In genomic region chr12:56986049-56986448, GRCm38 (mm10) we compare ENCODE assay signal across 7 mouse cellular contexts.
DNase-seq lines count a peak whose midpoint lies in the region; ATAC-seq and TF ChIP-seq lines count a peak whose summit lies in the region.

No protein-coding gene starts in this region.

- H3K4me2 ChIP-seq in liver, embryonic 12.5 days = no peak overlapping the region

- no peaks in the 10 kb centered on the region for H3K36me3 ChIP-seq in liver, adult 2 months (ENCODE audit: control insufficient read depth, insufficient read depth, low read length)
- no peaks in the 10 kb centered on the region for H3K36me3 ChIP-seq in liver, embryonic 12.5 days

- no peaks in the 10 kb centered on the region for H3K79me2 ChIP-seq in liver, adult 2 months (ENCODE audit: control insufficient read depth, insufficient read depth, low read length)

- TF ChIP-seq CTCF in liver, adult 2 months (IDR thresholded peaks at IDR 0.05; ENCODE audit: low read depth, low read length) = peak; percentile 75; the same call in 1 of the 2 replicates

- H3K4me1 ChIP-seq in liver, adult 2 months (ENCODE audit: control insufficient read depth, insufficient read depth, low read length) = no peaks in the 10 kb centered on the region
- no peaks in the 10 kb centered on the region for H3K4me1 ChIP-seq in liver, embryonic 12.5 days

- no peaks in the 10 kb centered on the region for H3K27me3 ChIP-seq in liver, adult 2 months (ENCODE audit: control insufficient read depth, insufficient read depth, low read length)
- H3K27me3 ChIP-seq in liver, embryonic 12.5 days (replicated peaks) = no peaks in the 10 kb centered on the region

- ATAC-seq in liver, embryonic 12.5 days = no peak

- no peaks in the 10 kb centered on the region for H3K9me3 ChIP-seq in liver, embryonic 12.5 days (replicated peaks)

- no peak overlapping the region for H3K27ac ChIP-seq in liver, adult 2 months (replicated peaks; ENCODE audit: insufficient read depth, low read depth, low read length)
- no peak overlapping the region for H3K27ac ChIP-seq in liver, embryonic 12.5 days

- 4% methylated on average over 5 of the region's 5 CpGs for WGBS in liver, adult 2 months
- WGBS in liver, embryonic 12.5 days (ENCODE audit: insufficient replicate concordance) = 10% methylated on average over 5 of the region's 5 CpGs

- peak; percentile 29 for DNase-seq in liver, adult 2 months (ENCODE audit: extremely low read depth, low read depth, low spot score)
- DNase-seq in NIH3T3 (ENCODE audit: low read depth) = peak; percentile 81
- peak; percentile 16 for DNase-seq in cerebellum, adult 8-10 months
- peak; percentile 49 to 73 for DNase-seq in heart, postnatal 14 days
- peak; percentile 49 to 53 for DNase-seq in left cerebral cortex, postnatal 10 days (ENCODE audit: extremely low spot score in 1 of 2, low spot score in 2 of 2)
- DNase-seq in retina, postnatal 7 days (ENCODE audit: low read depth, low spot score) = peak; percentile 30

- no peak overlapping the region for H3K9ac ChIP-seq in liver, adult 2 months (ENCODE audit: low read depth, low read length)
- no peak overlapping the region for H3K9ac ChIP-seq in liver, embryonic 12.5 days

- intact Hi-C loops in heart, postnatal 14 days (cut with DNase I) = loop anchor here (2.0 to 10.0 kb wide), 2 partner anchors 199 to 305 kb away; no protein-coding TSS in a partner anchor
- intact Hi-C loops in left cerebral cortex, postnatal 10 days (cut with DNase I) = loop anchor here (5.0 to 10.0 kb wide), 2 partner anchors 199 to 304 kb away; no protein-coding TSS in a partner anchor

- no peak overlapping the region for H3K4me3 ChIP-seq in liver, adult 2 months (ENCODE audit: insufficient read depth, low read depth, low read length)
- no peak overlapping the region for H3K4me3 ChIP-seq in liver, embryonic 12.5 days

- no peak for TF ChIP-seq POLR2A in liver, adult 2 months (IDR thresholded peaks at IDR 0.05; ENCODE audit: extremely low read depth, insufficient read depth, low read length)

Comparison
In these comparisons a context has a peak if more than half of its experiments do, and no peak if none do; other contexts are left out.
1. DNase-seq: peak in every context shown above with its lines; median percentile 81 in NIH3T3; 61 in heart, postnatal 14 days; 51 in left cerebral cortex, postnatal 10 days; 30 in retina, postnatal 7 days; 29 in liver, adult 2 months; 16 in cerebellum, adult 8-10 months.